Mouse (Mus musculus) small intestine, adult 2 months (tissue): ENCODE data around the gene Baiap2.

ENCODE experiments used
- CTCF ChIP-seq: fragments of 200-500 bp; IDR thresholded peaks from 2 replicates; pipeline ENCODE4 v1.5.1; 2012; ENCODE audit warnings: low read depth, mild to moderate bottlenecking, control low read depth, inconsistent platforms, low read length, moderate library complexity, mixed read lengths; ENCODE audit not compliant: insufficient replicate concordance, insufficient read length; ENCODE audit errors: extremely low read depth
- POLR2A ChIP-seq: fragments of 200-500 bp; IDR thresholded peaks from 2 replicates; pipeline ENCODE4 v1.6.1; 2012; ENCODE audit warnings: low read depth, mild to moderate bottlenecking, control low read depth, inconsistent platforms, low read length, moderate library complexity

GRCm38 (mm10) chr11:120039581-120039980, 97.0 kb downstream of the Baiap2 start:
- TF ChIP-seq CTCF (no peak), POLR2A (no peak)
